Mouse (Mus musculus): ENCODE measurements around the gene Sh3pxd2b. TPM values are rescaled to one million over a fixed set of nuclear protein-coding genes. Genes with fewer than 3 reads are reported as not detected.

The Sh3pxd2b gene
- polyA plus RNA-seq, 1 experiment from 2014 or later = 28.4 TPM

DNA sequence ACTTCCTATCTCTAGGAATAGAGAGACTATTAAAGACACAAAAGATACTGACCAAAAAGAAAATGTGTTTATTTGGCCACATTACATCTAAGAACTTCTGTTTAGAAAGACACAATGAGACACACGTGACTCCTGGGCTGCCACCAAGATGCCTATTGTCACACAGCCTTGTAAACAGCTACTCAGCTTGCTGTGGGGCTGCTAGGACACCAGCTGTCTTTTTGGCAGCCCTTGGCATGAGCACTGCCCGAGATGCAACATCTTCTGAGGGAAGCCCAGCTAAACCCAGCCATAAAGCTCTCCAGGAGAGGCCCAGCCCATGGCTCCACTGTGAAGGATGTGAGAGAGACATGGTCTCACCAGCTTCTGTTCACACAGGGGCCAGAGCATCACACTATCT, 45.5 kb downstream of the Sh3pxd2b start:
- Histone ChIP-seq H3K4me3 (ENCODE audit: low read depth, low read length) (no peak overlapping the region), H3K4me2 (ENCODE audit: low read depth, low read length, severe bottlenecking) (no peak overlapping the region), H3K27me3 (ENCODE audit: control insufficient read depth, insufficient read depth, low read length) (no peaks in the 10 kb centered on the region), H3K27ac (ENCODE audit: low read depth, low read length) (no peak overlapping the region), H3K4me1 (replicated peaks; ENCODE audit: control insufficient read depth, insufficient read depth, low read length) (no peaks in the 10 kb centered on the region), H3K9ac (ENCODE audit: low read length) (no peak overlapping the region), H3K9me3 (ENCODE audit: control insufficient read depth, low read length) (no peaks in the 10 kb centered on the region; the same call in 1 of the 2 replicates), H3K36me3 (ENCODE audit: control insufficient read depth, insufficient read depth, low read length) (peaks cover 4% of the 10 kb centered on the region)
- DNase-seq (ENCODE audit: low spot score) = no peak
- WGBS = 82% methylated on average over 2 of the region's 2 CpGs
- ATAC-seq (replicated peaks; ENCODE audit: low FRiP score) = no peak

DNA sequence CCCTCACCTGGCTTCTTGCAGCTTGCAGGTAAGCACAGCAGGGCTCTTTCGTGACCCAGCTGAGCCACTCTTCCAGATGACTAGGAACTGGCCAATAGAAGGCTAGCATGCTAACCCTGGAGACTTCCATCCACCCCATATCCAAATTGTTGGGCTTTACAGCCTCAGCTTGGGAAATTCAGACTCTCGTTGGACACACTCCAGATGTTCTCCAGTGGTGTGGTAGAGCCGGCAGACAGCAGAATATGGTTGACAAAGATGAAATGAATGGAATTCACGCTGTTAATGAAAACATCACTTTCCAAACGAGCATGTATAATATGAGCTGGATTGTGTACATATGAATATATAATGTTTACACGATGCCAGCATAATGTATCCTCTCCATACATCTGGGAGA, 48.2 kb downstream of the Sh3pxd2b start:
- H3K27me3 ChIP-seq (ENCODE audit: control insufficient read depth, insufficient read depth, low read length) = no peaks in the 10 kb centered on the region
- H3K4me3 ChIP-seq (ENCODE audit: low read depth, low read length) = no peak overlapping the region
- H3K27ac ChIP-seq (ENCODE audit: low read depth, low read length) = no peak overlapping the region
- H3K36me3 ChIP-seq (ENCODE audit: control insufficient read depth, insufficient read depth, low read length) = peaks cover 3% of the 10 kb centered on the region
- no peak overlapping the region for H3K4me2 ChIP-seq (ENCODE audit: low read depth, low read length, severe bottlenecking)
- H3K9me3 ChIP-seq (ENCODE audit: control insufficient read depth, low read length) = no peaks in the 10 kb centered on the region; the same call in 1 of the 2 replicates
- no peaks in the 10 kb centered on the region for H3K4me1 ChIP-seq (replicated peaks; ENCODE audit: control insufficient read depth, insufficient read depth, low read length)
- DNase-seq (ENCODE audit: low spot score) = no peak
- 92% methylated on average over 6 of the region's 6 CpGs for WGBS
- no peak overlapping the region for H3K9ac ChIP-seq (ENCODE audit: low read length)
- no peak for ATAC-seq (replicated peaks; ENCODE audit: low FRiP score)

DNA sequence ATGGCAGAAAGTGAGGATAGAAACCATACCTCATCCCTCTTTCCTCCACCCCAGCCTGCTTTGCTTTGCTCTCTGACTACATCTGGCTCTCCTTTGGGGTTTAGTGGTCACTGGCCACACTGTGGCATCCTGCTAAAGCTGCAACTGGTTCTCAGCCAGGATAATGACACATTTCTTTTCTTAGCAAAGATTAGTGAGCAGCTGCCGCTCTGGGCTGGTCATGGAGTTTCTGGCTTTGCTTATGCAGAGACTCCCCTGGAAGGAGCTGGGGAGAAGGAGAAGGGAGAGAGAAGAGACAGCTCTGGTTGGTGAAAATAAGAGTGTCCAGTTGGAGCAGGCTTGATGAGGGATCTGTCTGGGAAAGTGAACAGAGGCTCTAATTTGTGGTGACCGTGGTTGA, 50.8 kb downstream of the Sh3pxd2b start:
- no peak overlapping the region for H3K27ac ChIP-seq (ENCODE audit: low read depth, low read length)
- no peaks in the 10 kb centered on the region for H3K27me3 ChIP-seq (ENCODE audit: control insufficient read depth, insufficient read depth, low read length)
- no peaks in the 10 kb centered on the region for H3K4me1 ChIP-seq (replicated peaks; ENCODE audit: control insufficient read depth, insufficient read depth, low read length)
- H3K4me2 ChIP-seq (ENCODE audit: low read depth, low read length, severe bottlenecking) = no peak overlapping the region
- no peak overlapping the region for H3K4me3 ChIP-seq (ENCODE audit: low read depth, low read length)
- no peaks in the 10 kb centered on the region; the same call in 1 of the 2 replicates for H3K9me3 ChIP-seq (ENCODE audit: control insufficient read depth, low read length)
- DNase-seq (ENCODE audit: low spot score) (no peak), ATAC-seq (replicated peaks; ENCODE audit: low FRiP score) (no peak)
- H3K36me3 ChIP-seq (ENCODE audit: control insufficient read depth, insufficient read depth, low read length) = peaks cover 3% of the 10 kb centered on the region
- 78% methylated on average over 2 of the region's 2 CpGs for WGBS
- no peak overlapping the region for H3K9ac ChIP-seq (ENCODE audit: low read length)

DNA sequence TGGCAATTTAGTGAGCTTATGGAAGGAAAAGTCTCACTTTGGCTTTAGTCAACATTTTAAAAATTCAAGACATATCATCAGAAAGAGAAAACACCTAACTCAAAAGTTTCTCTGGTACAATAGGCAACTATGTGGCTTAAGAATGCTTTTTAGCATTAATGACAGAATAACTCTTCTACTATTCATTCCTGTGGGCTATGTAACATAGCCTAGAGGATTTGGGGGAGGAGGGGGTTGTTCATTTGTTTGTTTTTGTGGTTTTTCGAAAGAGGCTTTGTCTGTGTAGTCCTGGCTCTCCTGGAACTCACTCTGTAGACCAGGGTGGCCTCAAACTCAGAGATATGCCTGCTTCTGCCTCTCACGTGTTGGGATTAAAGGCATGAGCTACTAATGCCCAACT, 51.6 kb downstream of the Sh3pxd2b start:
- no peak overlapping the region for H3K4me2 ChIP-seq (ENCODE audit: low read depth, low read length, severe bottlenecking)
- ATAC-seq (replicated peaks; ENCODE audit: low FRiP score) (no peak), DNase-seq (ENCODE audit: low spot score) (no peak)
- no peak overlapping the region for H3K4me3 ChIP-seq (ENCODE audit: low read depth, low read length)
- peaks cover 1% of the 10 kb centered on the region for H3K36me3 ChIP-seq (ENCODE audit: control insufficient read depth, insufficient read depth, low read length)
- H3K9ac ChIP-seq (ENCODE audit: low read length) = no peak overlapping the region
- no peak overlapping the region for H3K27ac ChIP-seq (ENCODE audit: low read depth, low read length)
- H3K9me3 ChIP-seq (ENCODE audit: control insufficient read depth, low read length) = no peaks in the 10 kb centered on the region; the same call in 1 of the 2 replicates
- H3K27me3 ChIP-seq (ENCODE audit: control insufficient read depth, insufficient read depth, low read length) = no peaks in the 10 kb centered on the region
- H3K4me1 ChIP-seq (replicated peaks; ENCODE audit: control insufficient read depth, insufficient read depth, low read length) = no peaks in the 10 kb centered on the region
- WGBS = 87% methylated on average over 2 of the region's 2 CpGs

DNA sequence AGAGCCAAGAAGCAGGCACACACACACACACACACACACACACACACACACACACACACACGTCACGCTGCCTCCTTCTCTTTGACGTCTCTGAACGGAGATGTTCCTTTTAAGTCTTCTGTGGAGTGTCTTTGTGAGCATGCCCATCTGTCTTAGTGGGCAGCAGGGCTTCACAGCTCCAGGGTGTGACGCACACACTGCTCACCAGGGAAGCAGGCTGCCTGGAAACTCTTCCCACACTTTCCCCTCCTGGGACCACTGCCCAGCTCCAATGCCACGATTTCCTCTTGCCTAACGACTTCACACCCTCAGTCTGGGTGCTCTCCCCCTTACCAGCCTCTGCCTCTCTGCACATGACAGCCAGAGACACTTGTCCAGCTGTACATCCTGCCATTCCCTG, 55.1 kb downstream of the Sh3pxd2b start:
- Histone ChIP-seq H3K27me3 (ENCODE audit: control insufficient read depth, insufficient read depth, low read length) (no peaks in the 10 kb centered on the region), H3K36me3 (ENCODE audit: control insufficient read depth, insufficient read depth, low read length) (peaks cover 2% of the 10 kb centered on the region; the same call in 1 of the 2 replicates), H3K27ac (ENCODE audit: low read depth, low read length) (no peak overlapping the region), H3K4me1 (replicated peaks; ENCODE audit: control insufficient read depth, insufficient read depth, low read length) (no peaks in the 10 kb centered on the region), H3K4me3 (ENCODE audit: low read depth, low read length) (no peak overlapping the region), H3K4me2 (ENCODE audit: low read depth, low read length, severe bottlenecking) (no peak overlapping the region), H3K9ac (ENCODE audit: low read length) (no peak overlapping the region), H3K9me3 (ENCODE audit: control insufficient read depth, low read length) (no peaks in the 10 kb centered on the region)
- no peak for DNase-seq (ENCODE audit: low spot score)
- WGBS = 84% methylated on average over 7 of the region's 7 CpGs
- no peak for ATAC-seq (replicated peaks; ENCODE audit: low FRiP score)

DNA sequence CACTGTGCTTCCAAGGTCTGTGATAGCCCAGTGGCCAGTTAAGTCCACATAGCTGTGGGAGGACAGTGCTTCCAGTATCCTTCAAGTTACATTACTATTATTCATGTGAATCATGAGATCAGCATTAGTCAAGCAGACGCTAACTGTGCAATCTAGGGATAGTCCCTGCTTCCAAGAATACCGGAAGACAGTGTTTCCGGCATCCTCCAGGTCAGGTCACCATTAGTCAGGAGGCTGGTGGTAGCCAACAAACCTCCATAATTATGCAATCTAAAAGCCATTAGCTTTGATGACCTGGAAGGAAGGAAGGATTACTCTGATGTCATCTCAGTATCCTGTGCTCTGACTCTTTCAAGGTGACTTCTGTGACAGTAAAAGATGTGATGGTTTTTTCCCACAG, 57.1 kb downstream of the Sh3pxd2b start:
- 89% methylated on average over 3 of the region's 3 CpGs for WGBS
- DNase-seq (ENCODE audit: low spot score) = no peak

DNA sequence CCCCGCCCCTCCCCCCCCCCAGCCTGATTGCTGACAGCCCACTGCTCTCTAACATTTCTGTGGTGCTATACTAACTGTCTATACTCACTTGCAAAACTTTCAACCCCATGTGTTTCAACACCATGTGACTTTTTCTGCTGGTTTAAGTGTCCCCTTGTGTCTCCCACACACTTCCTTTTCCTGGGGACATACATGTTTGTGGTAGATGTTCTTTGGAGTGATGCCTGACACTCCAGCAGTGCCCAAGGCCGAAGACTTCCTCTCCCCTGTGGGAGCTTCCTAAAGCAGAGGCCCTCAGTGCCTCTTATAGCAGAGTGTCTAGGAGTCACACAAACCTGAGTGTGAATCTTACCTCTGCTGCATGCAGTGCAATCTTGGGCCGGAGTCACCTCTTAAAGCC, 60.2 kb downstream of the Sh3pxd2b start:
- ATAC-seq (replicated peaks; ENCODE audit: low FRiP score) = no peak
- Histone ChIP-seq H3K4me2 (ENCODE audit: low read depth, low read length, severe bottlenecking) (no peak overlapping the region), H3K27ac (ENCODE audit: low read depth, low read length) (no peak overlapping the region), H3K4me3 (ENCODE audit: low read depth, low read length) (no peak overlapping the region), H3K27me3 (ENCODE audit: control insufficient read depth, insufficient read depth, low read length) (no peaks in the 10 kb centered on the region), H3K4me1 (replicated peaks; ENCODE audit: control insufficient read depth, insufficient read depth, low read length) (no peaks in the 10 kb centered on the region), H3K9ac (ENCODE audit: low read length) (no peak overlapping the region), H3K36me3 (ENCODE audit: control insufficient read depth, insufficient read depth, low read length) (peaks cover 2% of the 10 kb centered on the region; the same call in 1 of the 2 replicates), H3K9me3 (ENCODE audit: control insufficient read depth, low read length) (no peaks in the 10 kb centered on the region)
- no peak for DNase-seq (ENCODE audit: low spot score)
- WGBS = 86% methylated on average over 3 of the region's 3 CpGs

More for the DNA sequence above, 57.1 kb downstream of the Sh3pxd2b start:
- H3K27me3 ChIP-seq (ENCODE audit: control insufficient read depth, insufficient read depth, low read length) = no peaks in the 10 kb centered on the region
- H3K9me3 ChIP-seq (ENCODE audit: control insufficient read depth, low read length) = no peaks in the 10 kb centered on the region
- no peak overlapping the region for H3K4me3 ChIP-seq (ENCODE audit: low read depth, low read length)
- no peak for ATAC-seq (replicated peaks; ENCODE audit: low FRiP score)
- H3K27ac ChIP-seq (ENCODE audit: low read depth, low read length) = no peak overlapping the region
- H3K9ac ChIP-seq (ENCODE audit: low read length) = no peak overlapping the region
- H3K4me2 ChIP-seq (ENCODE audit: low read depth, low read length, severe bottlenecking) = no peak overlapping the region
- peaks cover 2% of the 10 kb centered on the region; the same call in 1 of the 2 replicates for H3K36me3 ChIP-seq (ENCODE audit: control insufficient read depth, insufficient read depth, low read length)
- H3K4me1 ChIP-seq (replicated peaks; ENCODE audit: control insufficient read depth, insufficient read depth, low read length) = no peaks in the 10 kb centered on the region

DNA sequence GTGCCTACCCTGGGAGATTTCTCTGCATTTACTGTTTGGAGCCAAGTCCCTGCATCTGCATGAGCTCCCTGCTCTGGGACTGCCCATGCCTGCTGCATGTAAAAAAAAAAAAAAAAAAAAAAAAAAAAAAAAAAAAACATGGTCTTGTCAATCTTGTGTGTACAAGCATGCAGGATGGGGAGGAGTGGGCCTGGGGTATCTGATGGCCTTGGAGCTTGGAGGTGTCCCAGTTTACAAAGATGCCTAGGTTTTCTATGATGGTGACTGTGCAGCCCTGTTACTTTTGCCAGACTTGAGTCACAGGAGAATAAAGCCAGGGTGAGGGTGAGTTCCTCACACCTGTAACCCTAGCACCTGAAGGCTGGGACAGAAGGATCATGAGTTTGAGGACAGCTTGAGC, 61.4 kb downstream of the Sh3pxd2b start:
- DNase-seq (ENCODE audit: low spot score) (no peak), ATAC-seq (replicated peaks; ENCODE audit: low FRiP score) (no peak)
- no peaks in the 10 kb centered on the region for H3K27me3 ChIP-seq (ENCODE audit: control insufficient read depth, insufficient read depth, low read length)
- no peak overlapping the region for H3K4me2 ChIP-seq (ENCODE audit: low read depth, low read length, severe bottlenecking)
- H3K27ac ChIP-seq (ENCODE audit: low read depth, low read length) = no peak overlapping the region
- H3K9me3 ChIP-seq (ENCODE audit: control insufficient read depth, low read length) = no peaks in the 10 kb centered on the region
- H3K9ac ChIP-seq (ENCODE audit: low read length) = no peak overlapping the region
- peaks cover 2% of the 10 kb centered on the region; the same call in 1 of the 2 replicates for H3K36me3 ChIP-seq (ENCODE audit: control insufficient read depth, insufficient read depth, low read length)
- no peaks in the 10 kb centered on the region for H3K4me1 ChIP-seq (replicated peaks; ENCODE audit: control insufficient read depth, insufficient read depth, low read length)
- no peak overlapping the region for H3K4me3 ChIP-seq (ENCODE audit: low read depth, low read length)

DNA sequence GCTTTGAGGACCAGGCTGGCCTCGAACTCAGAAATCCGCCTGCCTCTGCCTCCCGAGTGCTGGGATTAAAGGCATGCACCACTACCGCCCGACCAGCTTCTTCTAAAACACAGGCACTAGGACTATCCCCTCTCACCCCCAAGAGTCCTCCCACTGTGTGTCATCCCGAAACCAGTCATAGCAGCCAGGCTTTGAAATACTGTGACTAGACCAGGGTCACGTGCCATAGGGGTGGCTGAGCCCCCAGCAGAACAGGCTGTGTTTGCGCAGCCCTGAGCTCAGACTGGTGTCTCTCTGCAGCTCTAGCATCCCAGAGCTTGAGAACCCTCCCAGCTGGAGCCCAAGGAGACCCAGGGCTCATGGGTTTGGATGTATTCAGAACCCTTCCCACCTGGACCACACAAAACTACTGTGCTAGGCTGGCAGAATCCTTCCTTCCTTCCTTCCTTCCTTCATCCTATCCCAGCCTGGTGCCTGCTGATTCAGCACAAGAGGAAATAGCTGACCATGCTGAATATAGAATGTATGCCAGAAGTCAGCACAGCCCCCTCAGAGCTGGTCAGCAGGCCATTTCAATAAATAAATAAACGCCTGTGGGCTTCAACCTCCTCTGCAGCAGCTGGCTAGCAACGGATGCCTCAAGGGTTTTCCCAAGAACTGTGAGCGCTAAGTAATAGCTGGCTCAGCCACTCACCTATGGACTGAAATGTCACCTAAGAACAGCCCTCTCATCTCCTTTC, 62.4 kb downstream of the Sh3pxd2b start:
- no peak overlapping the region for H3K27ac ChIP-seq (ENCODE audit: low read depth, low read length)
- H3K36me3 ChIP-seq (ENCODE audit: control insufficient read depth, insufficient read depth, low read length) = peaks cover under 1% of the 10 kb centered on the region; the same call in 1 of the 2 replicates
- DNase-seq (ENCODE audit: low spot score) (no peak), ATAC-seq (replicated peaks; ENCODE audit: low FRiP score) (no peak)
- H3K4me2 ChIP-seq (ENCODE audit: low read depth, low read length, severe bottlenecking) = no peak overlapping the region
- H3K4me3 ChIP-seq (ENCODE audit: low read depth, low read length) = no peak overlapping the region
- no peaks in the 10 kb centered on the region for H3K9me3 ChIP-seq (ENCODE audit: control insufficient read depth, low read length)
- H3K4me1 ChIP-seq (replicated peaks; ENCODE audit: control insufficient read depth, insufficient read depth, low read length) = no peaks in the 10 kb centered on the region
- no peaks in the 10 kb centered on the region for H3K27me3 ChIP-seq (ENCODE audit: control insufficient read depth, insufficient read depth, low read length)
- WGBS = 91% methylated on average over 11 of the region's 11 CpGs
- no peak overlapping the region for H3K9ac ChIP-seq (ENCODE audit: low read length)
